Mouse (Mus musculus): ENCODE measurements at regions not wholly inside any gene's neighbourhood (a gene's known extent, or its start where the extent isn't known, plus 50 kb on each side); places are given as distances from the start of the nearest gene placed in this dataset.

- WGBS, result 8% methylated on average over 8 of the region's 8 CpGs
- Histone ChIP-seq H3K9ac (replicated peaks; ENCODE audit: low read depth, low read length) (0 out of 2 replicates have a peak overlapping the region, but pooled peaks have one; percentile 13), H3K4me2 (ENCODE audit: low read length) (no peak overlapping the region), H3K27me3 (replicated peaks; ENCODE audit: control insufficient read depth, insufficient read depth, low read length) (no peaks in the 10 kb centered on the region), H3K36me3 (ENCODE audit: control insufficient read depth, insufficient read depth) (no peaks in the 10 kb centered on the region), H3K27ac (ENCODE audit: low read length) (peak overlapping the region; percentile 53; the same call in 1 of the 2 replicates), H3K4me3 (replicated peaks; ENCODE audit: low read length) (no peak overlapping the region), H3K4me1 (replicated peaks; ENCODE audit: control insufficient read depth, insufficient read depth, low read length) (peaks cover 14% of the 10 kb centered on the region), H3K9me3 (ENCODE audit: control insufficient read depth, low read length) (no peaks in the 10 kb centered on the region)
- ATAC-seq, result no peak; the same call in 1 of the 2 replicates
Measured at GRCm38 (mm10) chr5:64648492-64648891, 154.7 kb upstream of the Klf3 start.

- ATAC-seq, result no peak
- Histone ChIP-seq H3K27me3 (replicated peaks; ENCODE audit: control insufficient read depth, insufficient read depth, low read length) (no peaks in the 10 kb centered on the region), H3K9ac (replicated peaks; ENCODE audit: low read depth, low read length) (no peak overlapping the region), H3K36me3 (ENCODE audit: control insufficient read depth, insufficient read depth) (no peaks in the 10 kb centered on the region), H3K27ac (ENCODE audit: low read length) (no peak overlapping the region), H3K4me1 (replicated peaks; ENCODE audit: control insufficient read depth, insufficient read depth, low read length) (peaks cover 14% of the 10 kb centered on the region), H3K4me2 (ENCODE audit: low read length) (no peak overlapping the region), H3K4me3 (replicated peaks; ENCODE audit: low read length) (no peak overlapping the region), H3K9me3 (ENCODE audit: control insufficient read depth, low read length) (no peaks in the 10 kb centered on the region)
- 86% methylated on average over 3 of the region's 3 CpGs for WGBS
Measured at GRCm38 (mm10) chr5:64651407-64651806, 151.8 kb upstream of the Klf3 start.

GRCm38 (mm10) chr5:64653764-64654163 lies 149.4 kb upstream of the Klf3 start:
- no peaks in the 10 kb centered on the region for H3K27me3 ChIP-seq (replicated peaks; ENCODE audit: control insufficient read depth, insufficient read depth, low read length)
- H3K27ac ChIP-seq (ENCODE audit: low read length), result no peak overlapping the region
- ATAC-seq, result no peak
- H3K4me3 ChIP-seq (replicated peaks; ENCODE audit: low read length), result no peak overlapping the region
- no peaks in the 10 kb centered on the region for H3K9me3 ChIP-seq (ENCODE audit: control insufficient read depth, low read length)
- H3K4me1 ChIP-seq (replicated peaks; ENCODE audit: control insufficient read depth, insufficient read depth, low read length), result no peaks in the 10 kb centered on the region
- no peaks in the 10 kb centered on the region for H3K36me3 ChIP-seq (ENCODE audit: control insufficient read depth, insufficient read depth)
- 92% methylated on average over 5 of the region's 5 CpGs for whole genome bisulfite sequencing
- no peak overlapping the region for H3K4me2 ChIP-seq (ENCODE audit: low read length)
- no peak overlapping the region for H3K9ac ChIP-seq (replicated peaks; ENCODE audit: low read depth, low read length)

- Histone ChIP-seq H3K4me1 (replicated peaks; ENCODE audit: control insufficient read depth, insufficient read depth, low read length) (no peaks in the 10 kb centered on the region), H3K27me3 (replicated peaks; ENCODE audit: control insufficient read depth, insufficient read depth, low read length) (no peaks in the 10 kb centered on the region), H3K4me2 (ENCODE audit: low read length) (no peak overlapping the region), H3K4me3 (replicated peaks; ENCODE audit: low read length) (no peak overlapping the region), H3K27ac (ENCODE audit: low read length) (no peak overlapping the region), H3K9ac (replicated peaks; ENCODE audit: low read depth, low read length) (no peak overlapping the region), H3K9me3 (ENCODE audit: control insufficient read depth, low read length) (no peaks in the 10 kb centered on the region), H3K36me3 (ENCODE audit: control insufficient read depth, insufficient read depth) (no peaks in the 10 kb centered on the region)
- ATAC-seq, result no peak
- WGBS, result 80% methylated on average over 5 of the region's 5 CpGs
Measured at GRCm38 (mm10) chr5:64655286-64655685, 147.9 kb upstream of the Klf3 start.

GRCm38 (mm10) chr5:64661959-64662358 lies 141.2 kb upstream of the Klf3 start:
- H3K9me3 ChIP-seq (ENCODE audit: control insufficient read depth, low read length), result no peaks in the 10 kb centered on the region
- H3K27me3 ChIP-seq (replicated peaks; ENCODE audit: control insufficient read depth, insufficient read depth, low read length), result no peaks in the 10 kb centered on the region
- no peak overlapping the region for H3K4me2 ChIP-seq (ENCODE audit: low read length)
- no peak overlapping the region for H3K27ac ChIP-seq (ENCODE audit: low read length)
- WGBS, result 52% methylated on average over 6 of the region's 6 CpGs
- no peaks in the 10 kb centered on the region for H3K4me1 ChIP-seq (replicated peaks; ENCODE audit: control insufficient read depth, insufficient read depth, low read length)
- H3K36me3 ChIP-seq (ENCODE audit: control insufficient read depth, insufficient read depth), result no peaks in the 10 kb centered on the region
- no peak overlapping the region for H3K9ac ChIP-seq (replicated peaks; ENCODE audit: low read depth, low read length)
- no peak for ATAC-seq
- no peak overlapping the region for H3K4me3 ChIP-seq (replicated peaks; ENCODE audit: low read length)

GRCm38 (mm10) chr5:64662476-64662875 lies 140.7 kb upstream of the Klf3 start:
- Histone ChIP-seq H3K9me3 (ENCODE audit: control insufficient read depth, low read length) (no peaks in the 10 kb centered on the region), H3K4me1 (replicated peaks; ENCODE audit: control insufficient read depth, insufficient read depth, low read length) (no peaks in the 10 kb centered on the region), H3K27ac (ENCODE audit: low read length) (no peak overlapping the region), H3K36me3 (ENCODE audit: control insufficient read depth, insufficient read depth) (no peaks in the 10 kb centered on the region), H3K27me3 (replicated peaks; ENCODE audit: control insufficient read depth, insufficient read depth, low read length) (no peaks in the 10 kb centered on the region), H3K4me3 (replicated peaks; ENCODE audit: low read length) (no peak overlapping the region), H3K4me2 (ENCODE audit: low read length) (no peak overlapping the region), H3K9ac (replicated peaks; ENCODE audit: low read depth, low read length) (no peak overlapping the region)
- ATAC-seq, result no peak
- 28% methylated on average over 7 of the region's 7 CpGs for WGBS

- H3K27me3 ChIP-seq (replicated peaks; ENCODE audit: control insufficient read depth, insufficient read depth, low read length), result no peaks in the 10 kb centered on the region
- no peak overlapping the region for H3K9ac ChIP-seq (replicated peaks; ENCODE audit: low read depth, low read length)
- no peaks in the 10 kb centered on the region for H3K36me3 ChIP-seq (ENCODE audit: control insufficient read depth, insufficient read depth)
- no peak overlapping the region for H3K27ac ChIP-seq (ENCODE audit: low read length)
- no peaks in the 10 kb centered on the region for H3K9me3 ChIP-seq (ENCODE audit: control insufficient read depth, low read length)
- H3K4me1 ChIP-seq (replicated peaks; ENCODE audit: control insufficient read depth, insufficient read depth, low read length), result no peaks in the 10 kb centered on the region
- ATAC-seq, result no peak
- H3K4me3 ChIP-seq (replicated peaks; ENCODE audit: low read length), result no peak overlapping the region
- 53% methylated on average over 1 of the region's 1 CpGs for WGBS
- H3K4me2 ChIP-seq (ENCODE audit: low read length), result no peak overlapping the region
Measured at GRCm38 (mm10) chr5:64663766-64664165, 139.4 kb upstream of the Klf3 start.

- no peak overlapping the region for H3K9ac ChIP-seq (replicated peaks; ENCODE audit: low read depth, low read length)
- no peak overlapping the region for H3K4me2 ChIP-seq (ENCODE audit: low read length)
- no peak overlapping the region for H3K4me3 ChIP-seq (replicated peaks; ENCODE audit: low read length)
- H3K4me1 ChIP-seq (replicated peaks; ENCODE audit: control insufficient read depth, insufficient read depth, low read length), result no peaks in the 10 kb centered on the region
- 70% methylated on average over 3 of the region's 3 CpGs for WGBS
- no peaks in the 10 kb centered on the region for H3K36me3 ChIP-seq (ENCODE audit: control insufficient read depth, insufficient read depth)
- H3K27me3 ChIP-seq (replicated peaks; ENCODE audit: control insufficient read depth, insufficient read depth, low read length), result no peaks in the 10 kb centered on the region
- no peaks in the 10 kb centered on the region for H3K9me3 ChIP-seq (ENCODE audit: control insufficient read depth, low read length)
- no peak overlapping the region for H3K27ac ChIP-seq (ENCODE audit: low read length)
- ATAC-seq, result no peak
Measured at GRCm38 (mm10) chr5:64665064-64665463, 138.1 kb upstream of the Klf3 start.

- Histone ChIP-seq H3K9me3 (ENCODE audit: control insufficient read depth, low read length) (0 out of 2 replicates have a peak, but pooled peaks cover 2% of the 10 kb centered on the region), H3K27ac (ENCODE audit: low read length) (no peak overlapping the region), H3K4me3 (replicated peaks; ENCODE audit: low read length) (no peak overlapping the region), H3K4me2 (ENCODE audit: low read length) (no peak overlapping the region), H3K9ac (replicated peaks; ENCODE audit: low read depth, low read length) (no peak overlapping the region), H3K36me3 (ENCODE audit: control insufficient read depth, insufficient read depth) (no peaks in the 10 kb centered on the region), H3K4me1 (replicated peaks; ENCODE audit: control insufficient read depth, insufficient read depth, low read length) (no peaks in the 10 kb centered on the region), H3K27me3 (replicated peaks; ENCODE audit: control insufficient read depth, insufficient read depth, low read length) (no peaks in the 10 kb centered on the region)
- WGBS, result 79% methylated on average over 3 of the region's 3 CpGs
- ATAC-seq, result no peak
Measured at GRCm38 (mm10) chr5:64666256-64666655, 136.9 kb upstream of the Klf3 start.

GRCm38 (mm10) chr5:64667053-64667452 lies 136.1 kb upstream of the Klf3 start:
- 89% methylated on average over 3 of the region's 3 CpGs for WGBS
- no peak overlapping the region for H3K4me2 ChIP-seq (ENCODE audit: low read length)
- no peak overlapping the region for H3K27ac ChIP-seq (ENCODE audit: low read length)
- H3K36me3 ChIP-seq (ENCODE audit: control insufficient read depth, insufficient read depth), result no peaks in the 10 kb centered on the region
- no peak overlapping the region for H3K9ac ChIP-seq (replicated peaks; ENCODE audit: low read depth, low read length)
- ATAC-seq, result no peak
- H3K27me3 ChIP-seq (replicated peaks; ENCODE audit: control insufficient read depth, insufficient read depth, low read length), result no peaks in the 10 kb centered on the region
- no peak overlapping the region for H3K4me3 ChIP-seq (replicated peaks; ENCODE audit: low read length)
- 0 out of 2 replicates have a peak, but pooled peaks cover 2% of the 10 kb centered on the region for H3K9me3 ChIP-seq (ENCODE audit: control insufficient read depth, low read length)
- no peaks in the 10 kb centered on the region for H3K4me1 ChIP-seq (replicated peaks; ENCODE audit: control insufficient read depth, insufficient read depth, low read length)

Data from forebrain, embryonic 16.5 days (tissue).